Mouse (Mus musculus): ENCODE results near the gene Faap24. TPM values are rescaled to one million over a fixed set of nuclear protein-coding genes. Genes with fewer than 3 reads are reported as not detected.

The Faap24 gene
- polyA plus RNA-seq, 1 experiment from 2014 or later, result 19.0 TPM

Other genes starting within 250 kb of the Faap24 start
- 2.3 and 3.4 TPM in 2 replicates for gene Slc7a10, start 210.5 kb downstream of the Faap24 start, polyA plus RNA-seq (2015; fragmentation: Nextera tagmentation; extraction: Ambion mirVana)
- gene Lrp3, start 181.3 kb downstream of the Faap24 start, polyA plus RNA-seq (2015; fragmentation: Nextera tagmentation; extraction: Ambion mirVana), result 7.7 and 7.9 TPM in 2 replicates
- 14.2 and 15.7 TPM in 2 replicates for gene Gpatch1, start 78.4 kb downstream of the Faap24 start, polyA plus RNA-seq (2015; fragmentation: Nextera tagmentation; extraction: Ambion mirVana)
- gene Rhpn2, start 62.7 kb downstream of the Faap24 start, polyA plus RNA-seq (2015; fragmentation: Nextera tagmentation; extraction: Ambion mirVana), result 4.7 and 5.0 TPM in 2 replicates
- gene Cep89, start 199 bp upstream of the Faap24 start, polyA plus RNA-seq (2015; fragmentation: Nextera tagmentation; extraction: Ambion mirVana), result 52.9 and 56.8 TPM in 2 replicates
- gene Slc7a9, start 52.0 kb upstream of the Faap24 start, polyA plus RNA-seq (2015; fragmentation: Nextera tagmentation; extraction: Ambion mirVana), result 0.30 and 0.38 TPM in 2 replicates
- 0.29 and 0.30 TPM in 2 replicates for gene Tdrd12, start 140.9 kb upstream of the Faap24 start, polyA plus RNA-seq (2015; fragmentation: Nextera tagmentation; extraction: Ambion mirVana)
- 50.1 and 52.7 TPM in 2 replicates for gene Nudt19, start 159.5 kb upstream of the Faap24 start, polyA plus RNA-seq (2015; fragmentation: Nextera tagmentation; extraction: Ambion mirVana)
- gene Rgs9bp, start 188.7 kb upstream of the Faap24 start, polyA plus RNA-seq (2015; fragmentation: Nextera tagmentation; extraction: Ambion mirVana), result 0.05 and 0.14 TPM in 2 replicates
- 33.8 and 35.9 TPM in 2 replicates for gene Ankrd27, start 189.4 kb upstream of the Faap24 start, polyA plus RNA-seq (2015; fragmentation: Nextera tagmentation; extraction: Ambion mirVana)